Mouse (Mus musculus) neural tube, embryonic 13.5 days (tissue): ENCODE results near the gene Zfp39. TPM values are rescaled to one million over a fixed set of nuclear protein-coding genes. Genes with fewer than 3 reads are reported as not detected.

ENCODE experiments used
- ATAC-seq: fragments of 200-750 bp; cut with Nextera tagmentation; 2 replicates; pipeline ENCODE4 v1.8.0; 2017; ENCODE audit warnings: low read depth, mild to moderate bottlenecking, moderate TSS enrichment, moderate library complexity
- H3K27ac ChIP-seq: fragments of 300-500 bp; sonication (generic); replicated peaks from 2 replicates; pipeline ENCODE4 v1.5.1; 2015; ENCODE audit warnings: moderate library complexity, mild to moderate bottlenecking, inconsistent platforms
- H3K27me3 ChIP-seq: fragments of 300-500 bp; sonication (generic); 2 replicates; pipeline ENCODE4 v1.6.1; 2015; ENCODE audit warnings: mild to moderate bottlenecking, inconsistent platforms
- H3K36me3 ChIP-seq: fragments of 300-500 bp; sonication (generic); 2 replicates; pipeline ENCODE4 v1.6.1; 2015; ENCODE audit warnings: mild to moderate bottlenecking, inconsistent platforms
- H3K4me1 ChIP-seq: fragments of 300-500 bp; sonication (generic); replicated peaks from 2 replicates; pipeline ENCODE4 v1.6.1; 2015; ENCODE audit warnings: inconsistent platforms
- H3K4me2 ChIP-seq: fragments of 300-500 bp; sonication (generic); 2 replicates; pipeline ENCODE4 v1.6.1; 2015; ENCODE audit warnings: inconsistent platforms, mild to moderate bottlenecking, moderate library complexity
- H3K4me3 ChIP-seq: fragments of 300-500 bp; sonication (generic); 2 replicates; pipeline ENCODE4 v1.5.1; 2015; ENCODE audit warnings: mild to moderate bottlenecking, inconsistent platforms
- H3K9ac ChIP-seq: fragments of 300-500 bp; sonication (generic); 2 replicates; pipeline ENCODE4 v1.6.1; 2015; ENCODE audit warnings: moderate library complexity, mild to moderate bottlenecking, inconsistent platforms
- H3K9me3 ChIP-seq: fragments of 300-500 bp; sonication (generic); 2 replicates; pipeline ENCODE4 v1.6.1; 2016; ENCODE audit warnings: inconsistent platforms
- WGBS: fragments of 180-500 bp; shearing (Covaris S2); methylation state at CpG from one replicate; pipeline ENCODE4 v1.1.7; 2015; 5-methylcytosine and 5-hydroxymethylcytosine counted together
- polyA plus RNA-seq: library from polyadenylated mRNA; unstranded; fragments of >200 nt; fragmentation: Nextera tagmentation; extraction: Ambion mirVana; gene quantifications from 2 replicates; pipeline ENCODE4 v1.2.1, GENCODE M21; 2015

The Zfp39 gene
- polyA plus RNA-seq, 1 experiment from 2014 or later, result 6.3 TPM

DNA sequence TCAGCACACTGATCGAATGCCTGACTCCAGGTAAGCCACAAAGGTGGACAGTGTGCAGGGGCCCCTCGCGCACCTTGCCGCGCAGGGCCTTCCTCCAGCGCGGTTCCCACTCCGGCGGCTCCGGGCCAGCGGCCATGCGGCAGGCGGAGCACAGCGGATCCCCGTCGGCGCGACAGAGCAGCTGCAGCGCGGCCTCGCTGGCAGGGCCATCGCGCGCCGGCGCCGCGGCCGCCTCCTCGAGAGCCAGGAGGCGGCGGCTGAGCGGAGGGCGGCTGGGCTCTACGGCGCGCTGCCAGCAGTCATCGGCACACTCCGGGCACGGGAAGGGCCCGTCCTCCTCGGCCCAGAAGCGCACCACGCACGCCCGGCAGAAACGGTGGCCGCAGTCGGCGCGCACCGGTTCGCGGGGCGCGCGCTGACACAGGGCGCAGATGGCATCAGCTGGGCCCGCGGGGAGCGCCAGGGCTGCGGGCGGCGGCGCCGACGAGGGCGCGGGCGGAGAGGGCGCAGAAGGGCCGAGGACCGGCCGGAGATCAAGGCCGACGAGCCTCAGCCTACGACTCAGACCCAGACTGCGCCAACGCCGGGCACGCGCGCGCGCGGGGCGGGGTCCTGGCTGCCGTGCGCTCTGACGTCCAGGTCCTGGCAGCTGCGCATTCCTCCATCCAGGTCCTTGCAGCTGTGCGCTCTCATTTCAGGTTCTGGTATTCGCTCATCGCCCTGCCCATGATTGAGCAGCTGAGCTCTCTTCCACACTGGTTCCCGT is 34.5 kb upstream of the Zfp39 start, which contains the start of gene Rnf187:
TSS of gene Rnf187 (minus strand) at position 595 of the 766 bp plus-strand sequence.
- Histone ChIP-seq H3K27me3 (no peaks in the 10 kb centered on the region), H3K9ac (peak within 1 kb of the TSS; percentile 99), H3K4me1 (peaks cover 35% of the 10 kb centered on the region), H3K4me2 (peak within 1 kb of the TSS; percentile 94), H3K9me3 (no peaks in the 10 kb centered on the region), H3K27ac (peak within 1 kb of the TSS; percentile 96), H3K4me3 (peak within 1 kb of the TSS; percentile 96), H3K36me3 (peaks cover 33% of the 10 kb centered on the region)
- peak; percentile 97 for ATAC-seq
- WGBS, result under 1% methylated on average over 95 of the region's 95 CpGs

DNA sequence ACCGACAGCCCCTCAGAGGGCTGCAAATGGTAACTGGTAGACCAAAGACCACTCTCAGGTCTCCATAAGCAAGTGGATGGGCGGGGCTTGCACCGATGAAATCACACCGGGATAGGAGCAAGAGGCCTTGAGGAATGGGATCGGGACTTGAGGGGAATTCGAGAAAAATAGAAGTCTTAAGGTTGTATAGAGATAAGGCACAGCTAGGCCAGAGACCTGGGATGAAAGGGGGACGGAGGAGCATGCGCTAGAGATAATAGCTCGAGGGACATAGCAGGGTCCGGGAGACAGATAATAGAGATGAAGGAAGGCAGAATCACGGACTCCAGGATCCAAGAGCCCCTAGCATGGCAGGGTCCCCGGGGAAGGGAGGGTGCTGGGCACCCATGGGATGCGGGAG is 33.9 kb upstream of the Zfp39 start:
- Histone ChIP-seq H3K4me3 (peak overlapping the region; percentile 96), H3K27ac (peak overlapping the region; percentile 96), H3K36me3 (peaks cover 39% of the 10 kb centered on the region), H3K4me2 (peak overlapping the region; percentile 94), H3K9ac (peak overlapping the region; percentile 99), H3K27me3 (no peaks in the 10 kb centered on the region), H3K4me1 (peaks cover 32% of the 10 kb centered on the region), H3K9me3 (no peaks in the 10 kb centered on the region)
- under 1% methylated on average over 10 of the region's 13 CpGs for WGBS
- peak; percentile 11 for ATAC-seq

DNA sequence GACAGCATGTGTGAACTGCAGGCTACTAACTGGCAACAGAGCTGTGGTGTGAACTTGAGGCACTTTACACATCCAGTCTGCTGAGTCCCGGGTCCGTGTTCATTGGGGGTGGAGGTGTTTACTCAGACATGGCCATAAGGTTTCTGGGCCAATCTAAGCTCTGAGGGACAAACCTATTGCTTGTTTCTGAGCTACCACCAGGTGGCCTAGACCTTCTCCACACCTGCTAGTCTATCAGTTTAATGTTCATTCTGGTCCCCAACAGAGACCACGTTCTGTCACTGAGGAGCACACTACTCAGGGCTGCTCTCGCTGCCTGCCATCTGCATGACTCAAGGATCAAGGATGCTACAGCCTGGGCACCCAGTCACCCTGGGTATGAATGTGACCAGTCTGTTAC is 27.6 kb upstream of the Zfp39 start:
- peaks cover 18% of the 10 kb centered on the region for H3K4me1 ChIP-seq
- no peak overlapping the region for H3K4me3 ChIP-seq
- H3K27ac ChIP-seq, result no peak overlapping the region
- no peaks in the 10 kb centered on the region for H3K27me3 ChIP-seq
- no peak overlapping the region for H3K9ac ChIP-seq
- H3K36me3 ChIP-seq, result peaks cover 57% of the 10 kb centered on the region
- H3K4me2 ChIP-seq, result no peak overlapping the region
- 85% methylated on average over 4 of the region's 4 CpGs for WGBS
- no peak for ATAC-seq
- no peaks in the 10 kb centered on the region for H3K9me3 ChIP-seq

DNA sequence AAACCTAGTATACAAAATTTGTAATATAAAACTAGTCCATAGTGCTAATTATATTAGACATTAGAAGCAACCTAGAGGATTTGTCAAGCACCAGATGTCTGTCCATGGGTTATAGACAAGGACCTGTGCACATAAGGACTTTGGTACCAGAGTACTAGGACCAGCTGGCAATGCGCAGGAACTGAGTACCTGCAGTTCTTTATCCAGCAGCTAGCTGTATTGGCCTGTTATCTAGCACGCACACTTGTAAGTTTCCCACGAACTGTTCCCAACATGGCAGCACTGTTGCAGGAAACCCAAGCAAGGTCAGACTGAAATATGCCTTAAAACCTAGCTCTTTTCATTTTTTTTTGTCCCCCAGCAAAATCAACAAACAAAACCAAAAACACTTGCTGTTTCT is 26.2 kb upstream of the Zfp39 start:
- peaks cover 7% of the 10 kb centered on the region for H3K4me1 ChIP-seq
- 94% methylated on average over 3 of the region's 3 CpGs for WGBS
- no peak overlapping the region for H3K27ac ChIP-seq
- no peak overlapping the region for H3K4me3 ChIP-seq
- H3K9me3 ChIP-seq, result no peaks in the 10 kb centered on the region
- H3K9ac ChIP-seq, result no peak overlapping the region
- no peak overlapping the region for H3K4me2 ChIP-seq
- ATAC-seq, result no peak
- H3K27me3 ChIP-seq, result no peaks in the 10 kb centered on the region
- H3K36me3 ChIP-seq, result peaks cover 45% of the 10 kb centered on the region

DNA sequence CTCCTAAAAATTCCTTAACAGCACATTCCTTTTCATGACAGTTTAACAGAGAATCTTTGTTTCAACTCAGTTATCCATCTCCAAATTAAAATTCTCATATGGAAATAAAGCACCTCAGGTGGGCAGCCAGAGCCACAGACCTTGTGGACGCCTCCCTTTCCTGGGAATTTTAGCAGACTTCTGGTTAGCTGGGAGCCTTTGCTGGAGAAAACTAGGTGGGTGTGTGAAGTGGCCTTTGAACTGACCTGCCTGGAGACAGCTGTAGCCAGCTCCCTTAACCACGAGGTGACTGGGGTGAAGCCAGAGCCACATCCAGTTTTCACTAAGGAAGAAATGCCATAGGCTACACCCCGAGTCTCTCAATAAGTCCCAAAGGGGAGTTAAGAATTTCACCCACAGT is 25.6 kb upstream of the Zfp39 start:
- WGBS, result 60% methylated on average over 3 of the region's 3 CpGs
- no peak for ATAC-seq
- no peaks in the 10 kb centered on the region for H3K27me3 ChIP-seq
- H3K9me3 ChIP-seq, result no peaks in the 10 kb centered on the region
- no peak overlapping the region for H3K4me3 ChIP-seq
- no peak overlapping the region for H3K4me2 ChIP-seq
- 0 out of 2 replicates have a peak overlapping the region, but pooled peaks have one; percentile 8 for H3K9ac ChIP-seq
- H3K36me3 ChIP-seq, result peaks cover 41% of the 10 kb centered on the region
- H3K4me1 ChIP-seq, result peaks cover 7% of the 10 kb centered on the region
- no peak overlapping the region for H3K27ac ChIP-seq

DNA sequence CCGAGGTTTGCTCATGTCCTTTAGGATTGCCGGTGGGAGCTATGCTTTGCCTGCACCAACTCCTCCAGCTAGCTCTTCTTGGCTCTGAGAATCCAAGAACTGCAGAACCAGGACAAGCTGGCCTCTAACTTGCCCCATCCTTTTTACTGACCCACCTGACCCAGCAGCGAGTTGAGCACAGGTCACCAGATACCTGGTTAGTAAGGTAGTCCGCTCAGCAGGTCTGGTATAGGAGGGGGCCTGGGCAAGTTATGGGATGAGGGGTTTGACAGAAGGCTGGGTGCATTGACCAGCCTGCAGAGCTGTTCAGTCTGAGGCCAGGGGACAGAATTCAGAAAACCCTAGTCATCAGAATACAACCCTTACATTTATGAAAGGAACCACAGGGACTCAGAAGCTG is 25.0 kb upstream of the Zfp39 start:
- no peak for ATAC-seq

DNA sequence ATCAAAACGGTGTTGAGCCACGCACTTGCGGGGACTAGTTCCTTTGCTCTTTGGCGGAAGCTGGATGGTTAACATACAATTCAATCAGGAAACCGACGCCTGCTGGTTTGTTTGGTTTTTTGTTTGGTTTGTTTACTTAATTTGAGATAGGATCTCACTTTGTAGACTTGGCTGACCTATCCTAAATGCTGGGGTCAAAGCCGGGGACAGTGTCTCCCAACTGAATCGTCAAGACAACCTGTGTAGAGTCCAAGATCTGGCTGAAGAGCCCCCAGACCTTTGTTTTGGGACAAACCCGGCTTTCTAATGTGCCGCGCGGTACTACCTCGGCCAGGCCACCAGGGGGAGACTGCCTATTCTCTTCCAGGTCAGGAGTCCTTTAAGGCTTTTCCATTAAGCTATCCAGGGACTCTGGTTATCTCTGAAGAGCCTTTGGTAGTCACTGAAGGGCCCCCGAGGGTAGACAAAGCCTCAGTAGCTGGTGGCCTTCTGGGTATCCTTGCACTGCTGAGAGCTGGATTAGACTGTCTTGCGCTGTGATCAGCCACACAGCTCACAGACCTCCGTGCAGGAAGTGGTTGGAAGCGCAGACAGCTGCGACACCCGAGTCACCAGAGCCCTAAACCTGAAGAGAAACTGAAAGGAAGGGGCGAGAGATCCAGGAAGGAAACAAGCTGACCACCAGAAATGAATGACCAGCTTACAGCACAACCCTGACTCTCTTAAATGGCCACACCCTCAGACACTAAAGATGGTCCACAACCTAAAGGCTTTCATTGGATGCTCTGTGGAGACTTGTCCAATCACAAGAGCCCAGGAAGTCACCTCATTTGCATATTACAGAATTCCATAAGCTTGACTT is 24.0 kb upstream of the Zfp39 start:
- H3K9me3 ChIP-seq, result no peaks in the 10 kb centered on the region
- peaks cover 7% of the 10 kb centered on the region for H3K4me1 ChIP-seq
- peak overlapping the region; percentile 10; the same call in 1 of the 2 replicates for H3K4me3 ChIP-seq
- H3K27me3 ChIP-seq, result no peaks in the 10 kb centered on the region
- 39% methylated on average over 20 of the region's 20 CpGs for WGBS
- 0 out of 2 replicates have a peak overlapping the region, but pooled peaks have one; percentile 17 for H3K9ac ChIP-seq
- H3K36me3 ChIP-seq, result peaks cover 25% of the 10 kb centered on the region
- H3K4me2 ChIP-seq, result peak overlapping the region; percentile 35
- peak overlapping the region; percentile 73 for H3K27ac ChIP-seq
- ATAC-seq, result peak; percentile 62; the same call in 1 of the 2 replicates

More for the DNA sequence above, 25.0 kb upstream of the Zfp39 start:
- no peaks in the 10 kb centered on the region for H3K9me3 ChIP-seq
- WGBS, result 72% methylated on average over 4 of the region's 4 CpGs
- H3K4me1 ChIP-seq, result peaks cover 7% of the 10 kb centered on the region
- no peak overlapping the region for H3K9ac ChIP-seq
- no peak overlapping the region for H3K4me2 ChIP-seq
- H3K27me3 ChIP-seq, result no peaks in the 10 kb centered on the region
- H3K4me3 ChIP-seq, result no peak overlapping the region
- peaks cover 35% of the 10 kb centered on the region for H3K36me3 ChIP-seq
- H3K27ac ChIP-seq, result no peak overlapping the region

DNA sequence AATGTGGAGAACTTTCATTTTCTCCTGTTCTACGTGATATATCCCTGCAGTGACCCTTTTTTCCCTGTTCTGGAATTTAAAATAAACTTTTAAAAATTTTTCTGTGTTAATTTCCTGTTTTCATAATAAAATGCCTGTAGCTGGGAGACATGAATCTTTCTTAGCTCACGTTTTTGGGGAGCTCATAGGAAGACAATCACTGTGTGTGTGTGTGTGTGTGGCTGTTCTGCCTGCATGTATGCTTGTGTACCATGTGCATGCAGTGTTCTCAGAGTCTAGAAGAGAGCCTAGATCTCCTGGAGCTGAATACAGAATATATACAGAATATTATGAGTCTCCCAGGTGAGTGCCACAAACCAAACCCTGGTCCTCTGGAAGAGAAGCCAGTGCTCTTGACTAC is 23.0 kb upstream of the Zfp39 start:
- ATAC-seq, result no peak
- Histone ChIP-seq H3K4me3 (no peak overlapping the region), H3K27ac (no peak overlapping the region), H3K4me2 (no peak overlapping the region), H3K4me1 (peaks cover 7% of the 10 kb centered on the region), H3K27me3 (no peaks in the 10 kb centered on the region), H3K9me3 (no peaks in the 10 kb centered on the region), H3K36me3 (peaks cover 15% of the 10 kb centered on the region), H3K9ac (no peak overlapping the region)
- 78% methylated on average over 2 of the region's 2 CpGs for WGBS

DNA sequence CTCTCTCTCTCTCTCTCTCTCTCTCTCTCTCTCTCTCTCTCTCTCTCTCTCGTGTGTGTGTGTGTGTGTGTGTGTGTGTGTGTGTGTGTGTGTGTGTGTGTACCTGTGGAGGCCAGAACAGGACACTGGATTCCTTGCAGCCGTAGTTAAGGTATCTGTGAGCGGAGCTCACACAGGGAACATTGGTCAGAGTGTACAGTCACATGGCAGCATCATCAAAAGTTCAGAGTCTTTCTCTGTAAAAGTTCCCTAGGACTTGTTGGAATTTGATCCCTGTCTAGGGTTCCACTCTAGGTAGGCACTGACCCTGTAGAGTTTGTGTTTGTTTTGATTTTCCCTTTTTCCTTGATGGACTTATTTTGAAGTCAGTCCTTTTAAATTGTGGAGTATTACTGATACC is 22.6 kb upstream of the Zfp39 start:
- H3K9me3 ChIP-seq, result no peaks in the 10 kb centered on the region
- peaks cover 7% of the 10 kb centered on the region for H3K4me1 ChIP-seq
- 94% methylated on average over 2 of the region's 3 CpGs for WGBS
- no peak overlapping the region for H3K27ac ChIP-seq
- H3K4me3 ChIP-seq, result no peak overlapping the region
- no peak overlapping the region for H3K9ac ChIP-seq
- ATAC-seq, result no peak
- no peak overlapping the region for H3K4me2 ChIP-seq
- peaks cover 11% of the 10 kb centered on the region for H3K36me3 ChIP-seq
- no peaks in the 10 kb centered on the region for H3K27me3 ChIP-seq

DNA sequence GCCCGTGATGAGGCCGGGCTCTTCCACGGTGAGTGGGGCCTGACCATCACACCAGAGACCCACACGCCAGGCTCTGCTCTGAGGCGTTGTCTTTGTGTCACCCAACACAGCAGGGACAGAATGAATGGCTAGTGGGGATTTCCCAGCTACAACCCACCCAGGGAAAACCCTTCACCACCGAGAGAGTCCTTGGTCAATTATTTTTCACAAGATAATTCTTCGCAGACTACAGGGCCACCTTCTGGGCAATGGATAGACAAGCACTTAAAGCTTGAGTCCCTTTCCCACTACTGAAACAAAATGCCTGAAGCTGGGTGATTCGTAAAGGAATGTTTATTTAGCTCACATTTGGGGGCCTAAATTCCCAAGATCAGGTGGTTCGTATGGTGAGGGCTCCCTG is 18.4 kb upstream of the Zfp39 start:
- H3K9ac ChIP-seq, result no peak overlapping the region
- no peak for ATAC-seq
- no peak overlapping the region for H3K27ac ChIP-seq
- no peaks in the 10 kb centered on the region for H3K4me1 ChIP-seq
- no peaks in the 10 kb centered on the region for H3K9me3 ChIP-seq
- no peaks in the 10 kb centered on the region for H3K36me3 ChIP-seq
- 80% methylated on average over 9 of the region's 9 CpGs for WGBS
- no peak overlapping the region for H3K4me3 ChIP-seq
- H3K27me3 ChIP-seq, result no peaks in the 10 kb centered on the region
- H3K4me2 ChIP-seq, result no peak overlapping the region

DNA sequence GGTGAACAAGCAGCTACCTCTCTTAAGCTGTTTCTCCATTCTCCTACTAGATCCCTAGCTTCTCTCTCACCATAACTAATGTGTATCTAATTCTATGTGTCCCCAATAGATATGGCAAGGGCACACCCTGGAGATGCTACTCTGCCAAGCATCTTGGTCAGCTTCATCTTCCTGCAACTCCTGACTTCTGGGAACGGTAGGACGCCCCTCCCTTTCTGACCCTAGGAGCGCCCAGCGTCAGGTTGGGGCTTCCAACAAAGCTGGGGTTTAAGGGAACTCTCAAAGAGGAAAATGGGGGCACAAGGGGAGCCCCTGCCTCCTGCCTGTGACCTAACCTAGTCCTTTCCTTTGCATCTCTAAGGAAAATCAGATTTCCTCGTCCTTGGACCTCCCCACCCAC is 14.7 kb upstream of the Zfp39 start:
- Histone ChIP-seq H3K9me3 (no peaks in the 10 kb centered on the region), H3K4me1 (peaks cover 12% of the 10 kb centered on the region)
- 80% methylated on average over 5 of the region's 5 CpGs for WGBS

DNA sequence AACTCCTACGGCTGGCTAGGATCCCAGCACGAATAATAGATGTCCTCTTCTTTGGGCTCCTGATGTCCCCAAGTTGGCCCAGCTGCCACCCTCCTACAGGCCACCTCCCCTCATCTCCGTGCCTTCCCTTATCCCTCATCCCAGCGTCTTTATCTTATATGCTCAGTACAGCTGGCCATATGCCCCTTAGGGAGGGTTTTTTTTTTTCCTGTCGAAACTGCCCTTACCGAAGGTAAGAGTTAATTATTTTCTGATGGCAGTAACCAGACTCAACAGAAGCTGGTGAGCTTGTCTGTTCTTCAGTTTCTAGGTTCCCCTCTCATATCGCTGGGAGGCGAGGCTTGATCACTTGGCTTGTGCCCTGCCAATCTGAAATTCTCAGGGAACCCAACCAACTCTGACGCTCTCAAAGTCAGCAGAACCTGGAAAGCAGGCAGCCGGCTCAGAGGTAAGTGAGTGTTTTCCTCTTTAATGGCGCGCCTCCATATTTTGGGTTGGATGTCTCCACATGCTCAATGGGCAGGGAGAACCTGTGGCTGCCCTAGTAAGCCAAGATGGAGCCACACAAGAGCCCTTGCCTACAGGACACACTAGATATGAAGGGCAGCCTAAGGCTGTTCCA is 13.8 kb upstream of the Zfp39 start, which contains the start of gene Btnl10:
TSS of gene Btnl10 (plus strand) at position 164 of the 622 bp plus-strand sequence.
- no peak within 1 kb of the TSS for H3K9ac ChIP-seq
- H3K27ac ChIP-seq, result no peak within 1 kb of the TSS
- H3K4me3 ChIP-seq, result no peak within 1 kb of the TSS
- H3K4me2 ChIP-seq, result no peak within 1 kb of the TSS
- no peak for ATAC-seq
- H3K36me3 ChIP-seq, result no peaks in the 10 kb centered on the region
- 83% methylated on average over 12 of the region's 12 CpGs for WGBS
- H3K4me1 ChIP-seq, result peaks cover 12% of the 10 kb centered on the region
- H3K27me3 ChIP-seq, result no peaks in the 10 kb centered on the region
- H3K9me3 ChIP-seq, result no peaks in the 10 kb centered on the region

More for the DNA sequence above, 14.7 kb upstream of the Zfp39 start:
- no peak for ATAC-seq
- H3K27me3 ChIP-seq, result no peaks in the 10 kb centered on the region
- no peak overlapping the region for H3K27ac ChIP-seq
- no peak overlapping the region for H3K4me2 ChIP-seq
- H3K4me3 ChIP-seq, result no peak overlapping the region
- no peaks in the 10 kb centered on the region for H3K36me3 ChIP-seq
- no peak overlapping the region for H3K9ac ChIP-seq
